Mouse (Mus musculus): ENCODE measurements at regions not wholly inside any gene's neighbourhood (a gene's known extent, or its start where the extent isn't known, plus 50 kb on each side); places are given as distances from the start of the nearest gene placed in this dataset.

GRCm38 (mm10) chr12:112368112-112368511, 121.1 kb upstream of the A530016L24Rik start:
- TF ChIP-seq ZC3H11A (IDR thresholded peaks at IDR 0.05; ENCODE audit: borderline replicate concordance, low read depth, low read length): no peak
- TF ChIP-seq MAFK (IDR thresholded peaks at IDR 0.05; ENCODE audit: insufficient read depth, low read depth, low read length): no peak
- TF ChIP-seq CHD2 (IDR thresholded peaks at IDR 0.05; ENCODE audit: low read depth, low read length): no peak
- no peak for TF ChIP-seq HCFC1 (IDR thresholded peaks at IDR 0.05; ENCODE audit: borderline replicate concordance, insufficient read depth, low read length)

Measured in ES-E14 (cell line).